Mouse (Mus musculus): ENCODE results near the gene Dnal1.

- TF ChIP-seq GATA1 (IDR thresholded peaks at IDR 0.05; ENCODE audit: borderline replicate concordance, low read length) (no peak), FLI1 (IDR thresholded peaks at IDR 0.05; ENCODE audit: low read length) (no peak)
These were observed 12.7 kb upstream of the Dnal1 start for GRCm38 (mm10) chr12:84101493-84101845.

Measured in megakaryocyte, embryonic 14.5 days (primary cell).